Mouse (Mus musculus) thymus, adult 2 months (tissue): ENCODE data around the gene Tbc1d2b.

Source experiments
- CTCF ChIP-seq: fragments of 200-500 bp; IDR thresholded peaks from 2 replicates; pipeline ENCODE4 v1.5.1; 2012; ENCODE audit warnings: mild to moderate bottlenecking, control low read depth, low read length, moderate library complexity, borderline replicate concordance; ENCODE audit not compliant: control insufficient read depth, poor library complexity, insufficient read depth; ENCODE audit errors: extremely low read depth
- POLR2A ChIP-seq: fragments of 200-500 bp; IDR thresholded peaks from 2 replicates; pipeline ENCODE4 v1.6.1; 2012; ENCODE audit warnings: mild to moderate bottlenecking, low read length, control low read depth, moderate library complexity; ENCODE audit not compliant: control insufficient read depth, poor library complexity, insufficient read depth; ENCODE audit errors: extremely low read depth

GRCm38 (mm10) chr9:90270193-90270943 is at the start of gene Tbc1d2b:
- TF ChIP-seq POLR2A, result 0 out of 2 replicates have a peak, but pooled peaks have one; percentile 42
- TF ChIP-seq CTCF, result no peak
